Mouse (Mus musculus) CD4-positive, CD25-positive, alpha-beta regulatory T cell, adult 4 months (primary cell): Measurements from ENCODE around the gene Tmco1. TPM values are rescaled to one million over a fixed set of nuclear protein-coding genes. Genes with fewer than 3 reads are reported as not detected.

ENCODE experiments used
- ATAC-seq: one replicate; pipeline ENCODE4 v1.8.0; 2017
- polyA plus RNA-seq, 2 experiments: library from polyadenylated mRNA; unstranded; fragments of 100-300 nt; shearing (Covaris generic); gene quantifications; one replicate each; pipeline ENCODE4 v1.2.1; 2017

The Tmco1 gene
- polyA plus RNA-seq, 2 experiments from 2014 or later: 102 to 115 TPM

DNA sequence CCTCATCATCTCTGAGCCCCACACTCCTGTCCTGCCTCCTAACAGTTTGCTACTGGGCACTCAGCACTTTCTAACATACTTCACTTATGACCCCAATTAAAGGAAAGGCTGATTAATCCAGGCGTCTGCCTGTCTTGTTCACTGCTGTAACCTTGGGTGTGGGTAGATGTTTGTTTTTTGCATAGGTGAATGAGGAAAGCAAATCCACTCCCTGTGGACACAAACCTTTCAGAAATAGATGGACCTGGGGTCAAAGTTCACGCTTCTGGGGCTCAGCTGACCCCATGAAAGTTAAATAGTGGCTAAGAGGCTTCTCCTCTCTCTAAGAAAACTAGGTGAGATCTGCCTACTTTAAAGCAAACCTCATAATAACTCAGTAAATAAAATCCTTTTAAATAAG lies 66.8 kb downstream of the Tmco1 start:
- no peak for ATAC-seq

- no peak for ATAC-seq
Observed at GRCm38 (mm10) chr1:167378019-167378418, 69.8 kb downstream of the Tmco1 start.

DNA sequence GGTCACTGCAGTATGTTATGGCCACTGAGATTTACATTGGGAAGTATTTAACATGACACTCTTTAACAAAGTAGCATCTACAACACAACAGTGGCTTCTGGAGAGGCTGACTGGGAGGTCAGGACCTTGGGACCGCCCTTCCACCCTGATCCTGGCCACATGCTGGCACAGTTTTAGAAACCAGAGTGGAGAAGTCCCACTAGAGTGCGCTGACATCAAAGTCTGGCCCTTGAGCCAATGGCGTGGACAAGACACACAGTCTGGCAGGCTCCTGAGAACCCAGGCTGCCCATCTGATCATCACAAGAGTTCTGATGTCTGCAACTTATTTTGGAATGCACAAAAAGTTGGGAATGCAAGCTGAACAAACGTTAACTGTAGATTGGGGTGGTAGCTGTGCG lies 71.6 kb downstream of the Tmco1 start:
- no peak for ATAC-seq

DNA sequence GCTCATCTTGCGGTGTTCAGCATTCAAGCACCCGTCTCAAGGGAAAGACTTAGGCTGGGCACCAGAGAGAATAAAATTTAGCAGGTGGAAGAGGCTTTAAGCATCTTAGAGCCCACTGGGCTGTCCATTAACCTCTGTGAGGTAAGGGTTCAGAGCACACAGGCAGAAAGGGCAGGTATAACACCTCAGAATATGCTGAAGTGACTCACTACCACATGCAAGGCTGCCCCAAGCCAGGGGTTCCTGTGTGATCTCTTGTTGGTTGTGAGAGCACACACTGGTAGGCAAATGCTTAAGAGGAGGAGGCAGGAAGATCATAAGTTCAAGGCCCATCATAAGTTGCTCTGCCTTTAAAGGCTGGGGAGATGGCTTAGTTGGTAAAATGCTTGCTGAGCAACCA lies 72.0 kb downstream of the Tmco1 start:
- ATAC-seq: no peak

GRCm38 (mm10) chr1:167381050-167382015 lies 73.2 kb downstream of the Tmco1 start:
- ATAC-seq: no peak

GRCm38 (mm10) chr1:167382316-167382715 lies 74.1 kb downstream of the Tmco1 start:
- ATAC-seq: no peak

- no peak for ATAC-seq
Observed at GRCm38 (mm10) chr1:167382763-167383162, 74.6 kb downstream of the Tmco1 start.

GRCm38 (mm10) chr1:167383178-167383577 lies 75.0 kb downstream of the Tmco1 start:
- ATAC-seq: no peak

Other genes starting within 250 kb of the Tmco1 start
- 10 to 100 TPM; 24.0 to 35.0 TPM for gene Uck2, start 23.1 kb upstream of the Tmco1 start, polyA plus RNA-seq
- gene Aldh9a1, start 41.6 kb downstream of the Tmco1 start, polyA plus RNA-seq: 10 to 100 TPM; 70.3 to 93.0 TPM
- gene Mgst3, start 85.5 kb downstream of the Tmco1 start, polyA plus RNA-seq: 1 to 10 TPM; 3.8 to 5.1 TPM
- gene Lrrc52, start 158.4 kb downstream of the Tmco1 start, polyA plus RNA-seq: not detected